Mouse (Mus musculus): ENCODE measurements around the gene Gm28374. TPM values are rescaled to one million over a fixed set of nuclear protein-coding genes. Genes with fewer than 3 reads are reported as not detected.

Gene Gm28374
- polyA plus RNA-seq, 1 experiment from 2014 or later = not detected

- Histone ChIP-seq H3K4me1 (ENCODE audit: control insufficient read depth, insufficient read depth, low read length) (peaks cover 2% of the 10 kb centered on the region), H3K27me3 (ENCODE audit: control insufficient read depth, insufficient read depth, low read length) (no peaks in the 10 kb centered on the region), H3K36me3 (replicated peaks; ENCODE audit: control insufficient read depth, insufficient read depth, low read depth, low read length) (no peaks in the 10 kb centered on the region; the same call in none of the 2 replicates), H3K27ac (replicated peaks; ENCODE audit: low read depth, low read length) (peak within 1 kb of the TSS; percentile 52; the same call in 1 of the 2 replicates), H3K4me2 (ENCODE audit: low read depth, low read length) (peak within 1 kb of the TSS; percentile 86), H3K4me3 (ENCODE audit: low read depth, low read length) (peak within 1 kb of the TSS; percentile 47), H3K9me3 (replicated peaks; ENCODE audit: control insufficient read depth, low read length) (no peaks in the 10 kb centered on the region), H3K9ac (replicated peaks; ENCODE audit: low read length) (peak within 1 kb of the TSS; percentile 61)
- ATAC-seq (replicated peaks; ENCODE audit: insufficient number of reproducible peaks, low FRiP score, low TSS enrichment, low read depth) (peak; percentile 92), DNase-seq (ENCODE audit: low spot score) (peak; percentile 93)
- WGBS = 9% methylated on average over 33 of the region's 33 CpGs
Measured at GRCm38 (mm10) chr19:6067724-6068415, 14.2 kb downstream of the Gm28374 start, which contains the start of gene Tm7sf2. Tm7sf2 (minus strand) TSS chr19:6068373.

GRCm38 (mm10) chr19:6067011-6067723 lies 14.9 kb downstream of the Gm28374 start:
- ATAC-seq (replicated peaks; ENCODE audit: insufficient number of reproducible peaks, low FRiP score, low TSS enrichment, low read depth) = peak; percentile 57
- H3K4me1 ChIP-seq (ENCODE audit: control insufficient read depth, insufficient read depth, low read length) = peaks cover 6% of the 10 kb centered on the region

GRCm38 (mm10) chr19:6066571-6066970 lies 15.5 kb downstream of the Gm28374 start:
- Histone ChIP-seq H3K9ac (replicated peaks; ENCODE audit: low read length) (peak overlapping the region; percentile 61), H3K36me3 (replicated peaks; ENCODE audit: control insufficient read depth, insufficient read depth, low read depth, low read length) (no peaks in the 10 kb centered on the region; the same call in none of the 2 replicates), H3K4me2 (ENCODE audit: low read depth, low read length) (peak overlapping the region; percentile 86), H3K27me3 (ENCODE audit: control insufficient read depth, insufficient read depth, low read length) (no peaks in the 10 kb centered on the region), H3K9me3 (replicated peaks; ENCODE audit: control insufficient read depth, low read length) (no peaks in the 10 kb centered on the region), H3K4me3 (ENCODE audit: low read depth, low read length) (peak overlapping the region; percentile 47), H3K27ac (replicated peaks; ENCODE audit: low read depth, low read length) (no peak overlapping the region), H3K4me1 (ENCODE audit: control insufficient read depth, insufficient read depth, low read length) (peaks cover 8% of the 10 kb centered on the region)
- DNase-seq (ENCODE audit: low spot score) (no peak), ATAC-seq (replicated peaks; ENCODE audit: insufficient number of reproducible peaks, low FRiP score, low TSS enrichment, low read depth) (no peak)
- WGBS = 33% methylated on average over 5 of the region's 5 CpGs

More at GRCm38 (mm10) chr19:6067011-6067723, 14.9 kb downstream of the Gm28374 start:
- under 1% methylated on average over 29 of the region's 30 CpGs for WGBS
- no peaks in the 10 kb centered on the region; the same call in none of the 2 replicates for H3K36me3 ChIP-seq (replicated peaks; ENCODE audit: control insufficient read depth, insufficient read depth, low read depth, low read length)
- peak overlapping the region; percentile 47 for H3K4me3 ChIP-seq (ENCODE audit: low read depth, low read length)
- H3K27me3 ChIP-seq (ENCODE audit: control insufficient read depth, insufficient read depth, low read length) = no peaks in the 10 kb centered on the region
- H3K27ac ChIP-seq (replicated peaks; ENCODE audit: low read depth, low read length) = peak overlapping the region; percentile 52; the same call in 1 of the 2 replicates
- H3K9ac ChIP-seq (replicated peaks; ENCODE audit: low read length) = peak overlapping the region; percentile 61
- no peaks in the 10 kb centered on the region for H3K9me3 ChIP-seq (replicated peaks; ENCODE audit: control insufficient read depth, low read length)
- peak; percentile 88 for DNase-seq (ENCODE audit: low spot score)
- H3K4me2 ChIP-seq (ENCODE audit: low read depth, low read length) = peak overlapping the region; percentile 86

GRCm38 (mm10) chr19:6063081-6063480 lies 19.0 kb downstream of the Gm28374 start:
- no peak overlapping the region for H3K4me3 ChIP-seq (ENCODE audit: low read depth, low read length)
- H3K4me2 ChIP-seq (ENCODE audit: low read depth, low read length) = no peak overlapping the region
- ATAC-seq (replicated peaks; ENCODE audit: insufficient number of reproducible peaks, low FRiP score, low TSS enrichment, low read depth) (no peak), DNase-seq (ENCODE audit: low spot score) (no peak)
- H3K9me3 ChIP-seq (replicated peaks; ENCODE audit: control insufficient read depth, low read length) = no peaks in the 10 kb centered on the region
- no peaks in the 10 kb centered on the region for H3K27me3 ChIP-seq (ENCODE audit: control insufficient read depth, insufficient read depth, low read length)
- no peak overlapping the region for H3K27ac ChIP-seq (replicated peaks; ENCODE audit: low read depth, low read length)
- H3K9ac ChIP-seq (replicated peaks; ENCODE audit: low read length) = no peak overlapping the region
- WGBS = 94% methylated on average over 6 of the region's 6 CpGs
- H3K36me3 ChIP-seq (replicated peaks; ENCODE audit: control insufficient read depth, insufficient read depth, low read depth, low read length) = no peaks in the 10 kb centered on the region; the same call in 1 of the 2 replicates
- H3K4me1 ChIP-seq (ENCODE audit: control insufficient read depth, insufficient read depth, low read length) = peaks cover 8% of the 10 kb centered on the region

GRCm38 (mm10) chr19:6062418-6062817 lies 19.6 kb downstream of the Gm28374 start:
- WGBS = 69% methylated on average over 5 of the region's 5 CpGs
- Histone ChIP-seq H3K9me3 (replicated peaks; ENCODE audit: control insufficient read depth, low read length) (no peaks in the 10 kb centered on the region), H3K4me2 (ENCODE audit: low read depth, low read length) (peak overlapping the region; percentile 95), H3K36me3 (replicated peaks; ENCODE audit: control insufficient read depth, insufficient read depth, low read depth, low read length) (no peaks in the 10 kb centered on the region; the same call in 1 of the 2 replicates), H3K27ac (replicated peaks; ENCODE audit: low read depth, low read length) (no peak overlapping the region), H3K9ac (replicated peaks; ENCODE audit: low read length) (peak overlapping the region; percentile 92), H3K4me3 (ENCODE audit: low read depth, low read length) (peak overlapping the region; percentile 89), H3K27me3 (ENCODE audit: control insufficient read depth, insufficient read depth, low read length) (no peaks in the 10 kb centered on the region), H3K4me1 (ENCODE audit: control insufficient read depth, insufficient read depth, low read length) (peaks cover 8% of the 10 kb centered on the region)
- DNase-seq (ENCODE audit: low spot score) = no peak
- ATAC-seq (replicated peaks; ENCODE audit: insufficient number of reproducible peaks, low FRiP score, low TSS enrichment, low read depth) = no peak

- ATAC-seq (replicated peaks; ENCODE audit: insufficient number of reproducible peaks, low FRiP score, low TSS enrichment, low read depth) = no peak
- H3K27ac ChIP-seq (replicated peaks; ENCODE audit: low read depth, low read length) = peak overlapping the region; percentile 93
- H3K4me2 ChIP-seq (ENCODE audit: low read depth, low read length) = peak overlapping the region; percentile 95
- H3K9ac ChIP-seq (replicated peaks; ENCODE audit: low read length) = peak overlapping the region; percentile 92
- peak; percentile 39 for DNase-seq (ENCODE audit: low spot score)
- H3K36me3 ChIP-seq (replicated peaks; ENCODE audit: control insufficient read depth, insufficient read depth, low read depth, low read length) = no peaks in the 10 kb centered on the region; the same call in 1 of the 2 replicates
- H3K9me3 ChIP-seq (replicated peaks; ENCODE audit: control insufficient read depth, low read length) = no peaks in the 10 kb centered on the region
- peaks cover 7% of the 10 kb centered on the region for H3K4me1 ChIP-seq (ENCODE audit: control insufficient read depth, insufficient read depth, low read length)
- H3K27me3 ChIP-seq (ENCODE audit: control insufficient read depth, insufficient read depth, low read length) = no peaks in the 10 kb centered on the region
- peak overlapping the region; percentile 89 for H3K4me3 ChIP-seq (ENCODE audit: low read depth, low read length)
- 2% methylated on average over 44 of the region's 44 CpGs for WGBS
Measured at GRCm38 (mm10) chr19:6061641-6062302, 20.3 kb downstream of the Gm28374 start.

- Histone ChIP-seq H3K4me2 (ENCODE audit: low read depth, low read length) (peak within 1 kb of the TSS; percentile 95), H3K4me3 (ENCODE audit: low read depth, low read length) (peak within 1 kb of the TSS; percentile 89), H3K36me3 (replicated peaks; ENCODE audit: control insufficient read depth, insufficient read depth, low read depth, low read length) (no peaks in the 10 kb centered on the region; the same call in 1 of the 2 replicates), H3K4me1 (ENCODE audit: control insufficient read depth, insufficient read depth, low read length) (peaks cover 6% of the 10 kb centered on the region), H3K27me3 (ENCODE audit: control insufficient read depth, insufficient read depth, low read length) (no peaks in the 10 kb centered on the region), H3K9me3 (replicated peaks; ENCODE audit: control insufficient read depth, low read length) (no peaks in the 10 kb centered on the region), H3K9ac (replicated peaks; ENCODE audit: low read length) (peak within 1 kb of the TSS; percentile 92), H3K27ac (replicated peaks; ENCODE audit: low read depth, low read length) (peak within 1 kb of the TSS; percentile 93)
- ATAC-seq (replicated peaks; ENCODE audit: insufficient number of reproducible peaks, low FRiP score, low TSS enrichment, low read depth) (peak; percentile 48), DNase-seq (ENCODE audit: low spot score) (peak; percentile 97)
- WGBS = under 1% methylated on average over 58 of the region's 58 CpGs
Measured at GRCm38 (mm10) chr19:6061021-6061533, 21.0 kb downstream of the Gm28374 start, which contains the start of gene Znhit2. Znhit2 (plus strand) TSS chr19:6061192.

All from embryonic facial prominence, embryonic 11.5 days (tissue).